Mouse (Mus musculus) intestine, postnatal 0 days (tissue): ENCODE measurements around the gene Eif3d. TPM values are rescaled to one million over a fixed set of nuclear protein-coding genes. Genes with fewer than 3 reads are reported as not detected.
A peak's percentile ranks its signal among the peaks of the same experiment; 100 is the strongest.

Experiments used
- ATAC-seq: fragments of 200-750 bp; cut with Nextera tagmentation; 2 replicates; pipeline ENCODE4 v1.8.0; 2017; ENCODE audit warnings: mild to moderate bottlenecking, moderate TSS enrichment, moderate library complexity
- H3K27ac ChIP-seq: fragments of 300-500 bp; sonication (generic); 2 replicates; pipeline ENCODE4 v1.5.1; 2014; ENCODE audit warnings: mild to moderate bottlenecking, low read depth, low read length, moderate library complexity
- H3K27me3 ChIP-seq: fragments of 300-500 bp; sonication (generic); replicated peaks from 2 replicates; pipeline ENCODE4 v1.6.1; 2014; ENCODE audit warnings: low read length, mixed read lengths; ENCODE audit not compliant: control insufficient read depth, insufficient read depth
- H3K36me3 ChIP-seq: fragments of 300-500 bp; sonication (generic); 2 replicates; pipeline ENCODE4 v1.6.1; 2014; ENCODE audit warnings: mild to moderate bottlenecking, moderate library complexity; ENCODE audit not compliant: control insufficient read depth, insufficient read depth
- H3K4me1 ChIP-seq: fragments of 300-500 bp; sonication (generic); replicated peaks from 2 replicates; pipeline ENCODE4 v1.6.1; 2014; ENCODE audit warnings: antibody characterized with exemption, low read length, mixed read lengths; ENCODE audit not compliant: control insufficient read depth, insufficient read depth
- H3K4me2 ChIP-seq: fragments of 300-500 bp; sonication (generic); replicated peaks from 2 replicates; pipeline ENCODE4 v1.6.1; 2014; ENCODE audit warnings: low read depth, mild to moderate bottlenecking, moderate library complexity
- H3K4me3 ChIP-seq: fragments of 300-500 bp; sonication (generic); 2 replicates; pipeline ENCODE4 v1.5.1; 2014; ENCODE audit warnings: low read depth, low read length
- H3K9ac ChIP-seq: fragments of 300-500 bp; sonication (generic); 2 replicates; pipeline ENCODE4 v1.6.1; 2014; ENCODE audit warnings: mild to moderate bottlenecking, low read depth, low read length
- H3K9me3 ChIP-seq: fragments of 300-500 bp; sonication (generic); 2 replicates; pipeline ENCODE4 v1.6.1; 2016; ENCODE audit warnings: mixed run types; ENCODE audit not compliant: control insufficient read depth
- CTCF ChIP-seq: sonication (generic); IDR thresholded peaks from 2 replicates; pipeline ENCODE4 v1.5.1; 2016; ENCODE audit warnings: low read depth, mild to moderate bottlenecking, control low read depth, antibody characterized with exemption, moderate library complexity
- WGBS: fragments of 180-500 bp; shearing (Covaris S2); extraction: QIAGEN DNeasy Blood & Tissue Kit; methylation state at CpG from one replicate; pipeline ENCODE4 v1.1.7; 2014; 5-methylcytosine and 5-hydroxymethylcytosine counted together
- polyA plus RNA-seq: library from polyadenylated mRNA; unstranded; fragments of >200 nt; fragmentation: Nextera tagmentation; extraction: Ambion mirVana; gene quantifications from 2 replicates; pipeline ENCODE4 v1.2.1, GENCODE M21; 2015

Gene Eif3d
- polyA plus RNA-seq, 1 experiment from 2014 or later: 59.5 TPM

DNA sequence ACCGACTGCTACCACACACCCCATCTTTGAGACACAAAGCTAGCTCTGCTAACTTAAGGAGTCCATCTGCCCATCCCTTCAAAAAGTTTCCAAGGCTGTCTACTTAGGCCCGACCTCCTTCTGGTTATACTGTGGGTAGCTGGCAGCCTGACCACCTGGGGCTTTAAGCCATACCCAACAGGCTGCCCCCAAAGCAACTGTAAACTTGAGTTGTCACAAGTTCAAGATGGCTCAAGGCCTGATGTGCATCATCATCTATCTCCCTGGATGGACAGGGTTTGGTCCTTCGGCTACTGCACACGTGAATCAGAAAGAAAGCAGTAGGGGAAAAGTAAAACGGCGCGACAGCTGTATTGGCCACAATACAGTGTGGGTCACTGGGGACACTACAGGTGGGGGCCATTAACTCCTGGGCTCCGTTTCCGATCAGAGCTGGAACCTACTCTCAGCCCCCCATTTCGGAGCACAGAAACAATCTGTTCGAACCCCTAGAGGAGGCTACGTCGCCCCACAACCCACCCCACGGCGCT lies 608 bp downstream of the Eif3d start:
- Histone ChIP-seq H3K4me1 (0 out of 2 replicates have a peak, but pooled peaks cover 2% of the 10 kb centered on the region), H3K9me3 (no peaks in the 10 kb centered on the region), H3K36me3 (peaks cover 35% of the 10 kb centered on the region), H3K27me3 (no peaks in the 10 kb centered on the region), H3K4me2 (peak overlapping the region; percentile 78), H3K4me3 (peak overlapping the region; percentile 85), H3K9ac (peak overlapping the region; percentile 94), H3K27ac (peak overlapping the region; percentile 97)
- under 1% methylated on average over 15 of the region's 15 CpGs for WGBS
- peak; percentile 10; the same call in 1 of the 2 replicates for ATAC-seq
- TF ChIP-seq CTCF: no peak

DNA sequence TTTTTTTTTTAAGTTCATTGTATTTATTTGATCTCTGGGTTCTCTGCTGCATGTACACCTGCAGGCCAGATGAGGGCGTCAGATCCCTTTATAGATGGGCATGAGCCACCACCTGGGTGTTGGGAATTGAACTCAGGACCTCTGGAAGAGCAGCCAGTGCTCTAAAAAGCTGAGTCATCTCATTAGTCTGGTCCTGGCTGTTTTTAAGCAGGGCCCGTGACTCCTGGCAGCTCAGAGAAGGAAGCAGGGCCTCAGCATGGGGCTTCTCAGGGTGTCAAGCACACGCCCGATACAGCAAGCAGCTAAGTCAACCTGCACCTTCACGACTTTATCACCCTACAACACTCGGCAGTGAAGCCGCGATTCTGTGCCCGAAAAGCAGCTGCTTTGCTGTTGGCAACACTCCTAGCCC lies 5.5 kb downstream of the Eif3d start:
- Histone ChIP-seq H3K9me3 (no peaks in the 10 kb centered on the region), H3K36me3 (peaks cover 83% of the 10 kb centered on the region), H3K4me2 (no peak overlapping the region), H3K4me3 (no peak overlapping the region), H3K27ac (no peak overlapping the region), H3K9ac (no peak overlapping the region), H3K27me3 (no peaks in the 10 kb centered on the region), H3K4me1 (0 out of 2 replicates have a peak, but pooled peaks cover 2% of the 10 kb centered on the region)
- ATAC-seq: no peak
- TF ChIP-seq CTCF: 0 out of 2 replicates have a peak, but pooled peaks have one; percentile 14
- WGBS: 71% methylated on average over 9 of the region's 9 CpGs

DNA sequence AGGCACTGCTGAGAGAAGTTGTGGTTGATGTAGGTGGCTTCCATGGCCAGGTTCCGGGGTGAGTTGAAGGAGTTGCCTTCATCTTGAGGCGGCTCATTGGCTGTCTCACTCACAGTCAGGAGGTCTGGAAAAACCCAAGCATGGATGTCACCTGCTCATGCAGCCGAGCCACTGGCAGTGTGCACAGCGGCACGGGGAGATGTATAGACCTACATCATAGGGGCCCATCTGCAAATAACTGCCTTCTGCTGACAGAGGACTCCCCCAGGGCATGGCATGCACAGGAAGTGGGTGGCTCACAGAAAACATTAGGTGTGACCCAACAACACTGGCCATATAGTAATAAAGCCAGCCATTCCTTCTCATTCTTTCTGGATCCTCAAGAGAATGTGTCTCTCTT lies 8.2 kb downstream of the Eif3d start:
- no peaks in the 10 kb centered on the region for H3K27me3 ChIP-seq
- no peak for TF ChIP-seq CTCF
- H3K4me3 ChIP-seq: no peak overlapping the region
- no peak overlapping the region for H3K27ac ChIP-seq
- H3K36me3 ChIP-seq: peaks cover 92% of the 10 kb centered on the region
- 96% methylated on average over 5 of the region's 5 CpGs for WGBS
- no peak for ATAC-seq
- H3K4me2 ChIP-seq: no peak overlapping the region
- no peaks in the 10 kb centered on the region for H3K4me1 ChIP-seq
- no peak overlapping the region for H3K9ac ChIP-seq
- H3K9me3 ChIP-seq: no peaks in the 10 kb centered on the region

DNA sequence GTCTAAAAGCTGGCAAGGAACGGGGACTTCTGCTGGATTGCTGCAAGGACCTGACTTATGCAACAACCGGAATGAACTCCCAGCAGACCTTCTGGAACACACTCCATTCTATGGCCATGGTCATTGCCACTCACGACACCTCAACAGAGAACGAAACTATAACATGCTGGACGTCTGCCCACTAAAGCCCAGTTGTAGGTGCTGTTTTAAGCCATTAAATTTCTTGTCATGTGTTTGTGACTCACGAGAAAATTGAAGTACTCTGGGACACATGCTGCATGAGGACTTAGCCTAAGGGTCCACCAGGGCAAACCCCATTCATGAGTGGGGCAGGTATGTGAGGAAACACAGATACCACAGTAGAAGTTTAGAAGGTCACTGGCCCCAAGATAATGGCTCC lies 9.9 kb downstream of the Eif3d start:
- H3K27ac ChIP-seq: no peak overlapping the region
- no peak for ATAC-seq
- no peaks in the 10 kb centered on the region for H3K9me3 ChIP-seq
- peaks cover 6% of the 10 kb centered on the region; the same call in 1 of the 2 replicates for H3K4me1 ChIP-seq
- TF ChIP-seq CTCF: no peak
- WGBS: 88% methylated on average over 6 of the region's 6 CpGs
- H3K36me3 ChIP-seq: peaks cover 75% of the 10 kb centered on the region
- no peak overlapping the region for H3K9ac ChIP-seq
- H3K4me2 ChIP-seq: no peak overlapping the region
- H3K4me3 ChIP-seq: no peak overlapping the region
- H3K27me3 ChIP-seq: peaks cover 9% of the 10 kb centered on the region

DNA sequence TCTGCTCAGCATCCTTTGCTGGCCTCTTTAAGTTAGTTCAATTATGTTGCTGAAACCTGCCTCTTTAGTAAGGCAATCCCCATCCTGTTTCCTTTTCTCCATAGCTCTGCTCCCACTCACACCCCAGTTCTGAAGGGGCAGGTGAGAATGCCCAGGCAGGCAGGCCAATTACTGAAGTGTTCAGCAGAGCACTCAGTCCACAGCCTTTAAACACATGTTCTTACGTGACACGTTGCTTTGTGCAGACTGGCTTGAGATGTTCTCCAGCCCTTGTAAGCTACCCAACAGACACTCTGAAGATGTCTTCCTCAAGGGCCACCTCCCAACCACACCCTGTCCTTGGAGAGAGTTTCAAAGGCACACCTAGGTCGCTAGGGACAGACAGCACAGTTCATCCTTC lies 12.5 kb downstream of the Eif3d start:
- H3K4me2 ChIP-seq: no peak overlapping the region
- peaks cover 6% of the 10 kb centered on the region; the same call in 1 of the 2 replicates for H3K4me1 ChIP-seq
- no peak overlapping the region for H3K9ac ChIP-seq
- H3K27me3 ChIP-seq: peaks cover 21% of the 10 kb centered on the region
- H3K36me3 ChIP-seq: peaks cover 50% of the 10 kb centered on the region
- whole genome bisulfite sequencing: 55% methylated on average over 3 of the region's 3 CpGs
- ATAC-seq: no peak
- H3K4me3 ChIP-seq: no peak overlapping the region
- H3K27ac ChIP-seq: no peak overlapping the region
- H3K9me3 ChIP-seq: no peaks in the 10 kb centered on the region
- no peak for TF ChIP-seq CTCF

DNA sequence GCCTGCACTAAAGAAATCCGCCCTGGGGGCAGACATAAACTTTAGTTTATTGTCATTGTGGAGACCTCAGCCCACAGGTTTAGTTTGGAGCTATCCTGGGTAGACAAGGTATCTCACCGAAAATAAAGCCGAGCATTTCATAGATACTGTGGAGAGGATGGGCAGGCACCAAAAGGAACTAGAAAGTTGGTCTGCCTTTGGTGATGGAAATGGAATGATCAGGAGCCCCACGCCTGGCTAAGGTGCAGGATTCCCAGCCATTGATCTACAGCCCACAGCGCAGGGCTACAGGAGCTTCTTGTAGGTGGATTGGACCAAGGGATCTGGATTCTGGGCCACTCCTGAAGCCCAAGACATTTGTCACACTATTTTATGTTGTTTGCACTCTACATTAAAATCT lies 13.0 kb downstream of the Eif3d start:
- no peak overlapping the region for H3K9ac ChIP-seq
- peaks cover 6% of the 10 kb centered on the region; the same call in 1 of the 2 replicates for H3K4me1 ChIP-seq
- H3K4me3 ChIP-seq: no peak overlapping the region
- WGBS: 43% methylated on average over 5 of the region's 5 CpGs
- no peak for ATAC-seq
- peaks cover 45% of the 10 kb centered on the region for H3K36me3 ChIP-seq
- H3K27me3 ChIP-seq: peaks cover 21% of the 10 kb centered on the region
- no peak overlapping the region for H3K4me2 ChIP-seq
- H3K9me3 ChIP-seq: no peaks in the 10 kb centered on the region
- TF ChIP-seq CTCF: no peak
- no peak overlapping the region for H3K27ac ChIP-seq
